ENCODE assay signal across 31 mouse cellular contexts in the genomic region with DNA sequence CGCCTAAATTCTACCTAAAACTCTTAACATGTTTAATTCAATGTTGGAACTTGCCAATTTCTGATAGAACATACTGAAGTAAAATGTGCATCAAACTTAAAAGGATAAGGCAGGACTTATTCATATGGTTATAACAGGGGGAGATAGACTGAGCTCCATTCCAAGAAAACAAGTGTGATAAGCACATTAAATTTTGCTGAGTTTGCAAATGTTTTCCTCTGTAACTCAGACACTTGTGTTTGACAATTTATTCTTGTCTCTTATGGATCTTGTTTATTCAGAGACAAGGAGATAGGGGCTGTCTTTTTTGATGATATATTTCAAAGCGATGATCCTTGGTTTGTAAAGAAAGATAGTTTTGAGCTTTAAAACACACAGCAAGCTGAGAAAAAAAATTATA.
"Had no signal": no experiment of that assay in that cellular context is flagged by ENCODE, and none has a peak within 500 bp of the region (broad histone marks: within the 10 kb centered on the region; RNA-seq: fewer than 3 reads in every experiment).

No protein-coding gene starts in this region.

- H3K36me3 ChIP-seq: heart, embryonic 10.5 days; heart, embryonic 12.5 days; heart, embryonic 13.5 days; heart, embryonic 15.5 days; hindbrain, embryonic 10.5 days; hindbrain, embryonic 12.5 days; hindbrain, embryonic 13.5 days; hindbrain, embryonic 15.5 days; intestine, embryonic 15.5 days; kidney, embryonic 15.5 days had no signal

- DNase-seq: heart, postnatal 10 days; heart, postnatal 14 days; heart, postnatal 36 days; heart, postnatal 4 days; kidney, adult 11 months; kidney, adult 18-20 months; kidney, adult 2 months; kidney, adult 8-10 months; kidney, adult 9 months; kidney, postnatal 10 days; kidney, postnatal 14 days; kidney, postnatal 25 days; kidney, postnatal 36 days; kidney, postnatal 4 days; layer of hippocampus, adult 9-11 months; layer of hippocampus, postnatal 36 days had no signal

- H3K9ac ChIP-seq: heart, embryonic 12.5 days; heart, embryonic 13.5 days; heart, embryonic 15.5 days; hindbrain, embryonic 12.5 days; hindbrain, embryonic 13.5 days; hindbrain, embryonic 14.5 days; hindbrain, embryonic 15.5 days; intestine, embryonic 15.5 days; kidney, embryonic 15.5 days had no signal

- H3K4me3 ChIP-seq: heart, embryonic 10.5 days; heart, embryonic 12.5 days; heart, embryonic 13.5 days; heart, embryonic 15.5 days; hindbrain, embryonic 10.5 days; hindbrain, embryonic 12.5 days; hindbrain, embryonic 13.5 days; hindbrain, embryonic 15.5 days; intestine, embryonic 15.5 days; kidney, embryonic 15.5 days; layer of hippocampus, adult 2 months had no signal

- H3K4me2 ChIP-seq: heart, embryonic 11.5 days; heart, embryonic 12.5 days; heart, embryonic 13.5 days; heart, embryonic 15.5 days; hindbrain, embryonic 12.5 days; hindbrain, embryonic 13.5 days; hindbrain, embryonic 14.5 days; hindbrain, embryonic 15.5 days; intestine, embryonic 15.5 days; kidney, embryonic 15.5 days had no signal

- H3K27me3 ChIP-seq: heart, embryonic 12.5 days; heart, embryonic 13.5 days; heart, embryonic 15.5 days; hindbrain, embryonic 12.5 days; hindbrain, embryonic 13.5 days; hindbrain, embryonic 15.5 days; intestine, embryonic 15.5 days; kidney, embryonic 15.5 days had no signal

- H3K27ac ChIP-seq: heart, embryonic 10.5 days; heart, embryonic 13.5 days; heart, embryonic 15.5 days; hindbrain, embryonic 10.5 days; hindbrain, embryonic 12.5 days; hindbrain, embryonic 13.5 days; hindbrain, embryonic 14.5 days; hindbrain, embryonic 15.5 days; hindbrain, postnatal 0 days; intestine, embryonic 15.5 days; kidney, embryonic 15.5 days; kidney, postnatal 0 days; layer of hippocampus, adult 2 months had no signal

- H3K4me1 ChIP-seq: heart, embryonic 10.5 days; heart, embryonic 12.5 days; heart, embryonic 13.5 days; heart, embryonic 15.5 days; hindbrain, embryonic 10.5 days; hindbrain, embryonic 12.5 days; hindbrain, embryonic 13.5 days; hindbrain, embryonic 15.5 days; intestine, embryonic 15.5 days; kidney, embryonic 15.5 days had no signal

- H3K9me3 ChIP-seq: heart, embryonic 10.5 days; heart, embryonic 12.5 days; heart, embryonic 13.5 days; heart, embryonic 15.5 days; hindbrain, embryonic 10.5 days; hindbrain, embryonic 12.5 days; hindbrain, embryonic 13.5 days; hindbrain, embryonic 15.5 days; intestine, embryonic 15.5 days; kidney, embryonic 15.5 days had no signal
